Mouse (Mus musculus) small intestine, adult 2 months (tissue): ENCODE measurements around the gene Agbl4.

Experiments
- CTCF ChIP-seq: fragments of 200-500 bp; IDR thresholded peaks from 2 replicates; pipeline ENCODE4 v1.5.1; 2012; ENCODE audit warnings: low read depth, mild to moderate bottlenecking, control low read depth, inconsistent platforms, low read length, moderate library complexity, mixed read lengths; ENCODE audit not compliant: insufficient replicate concordance, insufficient read length; ENCODE audit errors: extremely low read depth
- POLR2A ChIP-seq: fragments of 200-500 bp; IDR thresholded peaks from 2 replicates; pipeline ENCODE4 v1.6.1; 2012; ENCODE audit warnings: low read depth, mild to moderate bottlenecking, control low read depth, inconsistent platforms, low read length, moderate library complexity

DNA sequence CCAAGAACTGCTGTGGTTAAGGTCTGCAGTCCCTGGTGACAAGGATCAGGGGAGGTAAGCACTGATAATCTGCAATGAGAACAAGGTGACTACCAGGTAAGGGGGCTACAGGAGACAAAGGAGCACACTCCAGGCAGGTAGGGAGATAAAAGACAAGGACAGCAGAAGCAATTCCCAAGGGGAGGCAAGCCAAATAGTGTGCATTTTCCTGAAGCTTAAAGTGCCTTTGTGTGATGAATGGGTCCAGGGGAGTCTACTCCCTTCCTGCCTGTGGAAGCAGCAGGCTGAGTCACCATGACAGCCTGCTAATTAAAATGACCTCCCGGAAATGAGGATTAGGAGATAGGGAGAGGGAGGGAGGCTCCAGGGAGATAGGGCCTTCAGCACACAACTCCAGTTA lies 1266.3 kb downstream of the Agbl4 start:
- no peak for TF ChIP-seq POLR2A
- TF ChIP-seq CTCF, result no peak
